Mouse (Mus musculus) forebrain, postnatal 0 days (tissue): ENCODE results near the gene Fxyd5. TPM values are rescaled to one million over a fixed set of nuclear protein-coding genes. Genes with fewer than 3 reads are reported as not detected.

ENCODE experiments used
- ATAC-seq: fragments of 200-750 bp; cut with Nextera tagmentation; 2 replicates; pipeline ENCODE4 v1.8.0; 2017; ENCODE audit warnings: mild to moderate bottlenecking, moderate library complexity
- DNase-seq: peaks from one replicate; pipeline ENCODE4 v3.0.0-alpha.2; 2015
- H3K27ac ChIP-seq: fragments of 300-500 bp; sonication (generic); 2 replicates; pipeline ENCODE4 v1.5.1; 2014; ENCODE audit warnings: low read depth, mild to moderate bottlenecking, antibody characterized with exemption, low read length, moderate library complexity, mixed read lengths
- H3K27me3 ChIP-seq: fragments of 300-500 bp; sonication (generic); 2 replicates; pipeline ENCODE4 v1.6.1; 2014; ENCODE audit warnings: mild to moderate bottlenecking, low read length, mixed read lengths; ENCODE audit not compliant: insufficient read depth
- H3K36me3 ChIP-seq: fragments of 300-500 bp; sonication (generic); 2 replicates; pipeline ENCODE4 v1.6.1; 2014; ENCODE audit warnings: mild to moderate bottlenecking, moderate library complexity; ENCODE audit not compliant: insufficient read depth
- H3K4me1 ChIP-seq: fragments of 300-500 bp; sonication (generic); 2 replicates; pipeline ENCODE4 v1.6.1; 2014; ENCODE audit warnings: antibody characterized with exemption; ENCODE audit not compliant: insufficient read depth
- H3K4me2 ChIP-seq: fragments of 300-500 bp; sonication (generic); 2 replicates; pipeline ENCODE4 v1.6.1; 2014; ENCODE audit warnings: low read depth, mild to moderate bottlenecking, moderate library complexity
- H3K4me3 ChIP-seq: fragments of 300-500 bp; sonication (generic); 2 replicates; pipeline ENCODE4 v1.5.1; 2014; ENCODE audit warnings: low read depth, low read length, mixed read lengths
- H3K9ac ChIP-seq: fragments of 300-500 bp; sonication (generic); 2 replicates; pipeline ENCODE4 v1.6.1; 2014; ENCODE audit warnings: mild to moderate bottlenecking
- H3K9me3 ChIP-seq: fragments of 300-500 bp; sonication (generic); 2 replicates; pipeline ENCODE4 v1.6.1; 2016; ENCODE audit warnings: low read length
- CTCF ChIP-seq: sonication (generic); IDR thresholded peaks from 2 replicates; pipeline ENCODE4 v1.5.1; 2016; ENCODE audit warnings: antibody characterized with exemption, control low read depth, low read depth
- WGBS: fragments of 180-500 bp; shearing (Covaris S2); extraction: QIAGEN DNeasy Blood & Tissue Kit; methylation state at CpG from one replicate; pipeline ENCODE4 v1.1.7; 2014; 5-methylcytosine and 5-hydroxymethylcytosine counted together
- polyA plus RNA-seq: library from polyadenylated mRNA; unstranded; fragments of >200 nt; fragmentation: Nextera tagmentation; extraction: Ambion mirVana; gene quantifications from 2 replicates; pipeline ENCODE4 v1.2.1, GENCODE M21; 2015
- total RNA-seq: library from RNA; depleted of rRNA; stranded (reverse); fragments of >200 nt; gene quantifications from 2 replicates; pipeline ENCODE4 v1.2.3, GENCODE M21; 2014

Gene Fxyd5
- total and polyA plus RNA-seq, 2 experiments from 2014 or later: 19.9 to 25.1 TPM

DNA sequence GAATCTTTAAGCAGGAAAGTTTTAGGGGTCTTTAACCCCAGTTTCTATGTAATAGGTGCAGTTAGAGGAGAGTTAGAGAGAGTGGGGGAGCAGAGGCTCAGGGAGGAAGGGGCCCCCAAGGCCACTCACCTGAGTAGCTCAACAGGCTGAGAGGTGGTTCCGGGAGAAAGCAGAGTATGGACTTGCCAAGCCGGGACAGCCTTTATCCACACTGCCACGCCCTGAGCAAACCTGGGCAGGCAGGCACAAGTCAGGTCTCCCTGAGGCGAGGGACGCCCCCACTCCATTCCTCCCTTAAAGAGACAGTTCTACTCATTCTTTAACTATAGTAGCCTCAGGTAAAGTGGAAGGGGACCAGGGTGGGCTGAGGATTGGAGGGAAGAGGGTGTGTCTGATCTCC is 34.2 kb upstream of the Fxyd5 start, which contains the start of gene Fxyd3:
Gene Fxyd3, minus strand, starts transcription at position 213 of the 400 bp plus-strand sequence.
- DNase-seq (no peak), ATAC-seq (no peak)
- H3K27ac ChIP-seq: no peak within 1 kb of the TSS
- no peak for TF ChIP-seq CTCF
- H3K9me3 ChIP-seq: no peaks in the 10 kb centered on the region
- no peaks in the 10 kb centered on the region for H3K4me1 ChIP-seq
- H3K9ac ChIP-seq: no peak within 1 kb of the TSS
- H3K4me3 ChIP-seq: no peak within 1 kb of the TSS
- H3K36me3 ChIP-seq: no peaks in the 10 kb centered on the region
- no peaks in the 10 kb centered on the region for H3K27me3 ChIP-seq
- WGBS: 72% methylated on average over 5 of the region's 5 CpGs
- no peak within 1 kb of the TSS for H3K4me2 ChIP-seq

DNA sequence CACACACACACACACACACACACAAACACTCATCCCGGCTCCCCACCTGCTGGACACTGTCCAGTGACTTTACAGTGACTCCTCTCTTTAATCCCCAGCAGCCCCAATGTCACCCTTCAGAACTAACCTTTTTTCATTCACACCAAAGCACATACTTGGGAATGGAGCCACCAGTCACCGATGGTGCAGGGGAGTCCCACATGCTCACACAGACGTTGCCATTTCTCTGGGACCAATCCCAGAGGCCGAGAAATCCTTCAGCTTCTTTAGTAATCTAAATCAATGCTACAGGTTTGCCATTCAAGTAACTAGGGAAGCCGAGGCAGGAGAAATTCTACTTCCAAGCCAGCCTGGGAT is 32.4 kb upstream of the Fxyd5 start:
- ATAC-seq (no peak), DNase-seq (no peak)
- H3K36me3 ChIP-seq: no peaks in the 10 kb centered on the region
- no peaks in the 10 kb centered on the region for H3K27me3 ChIP-seq
- no peaks in the 10 kb centered on the region for H3K9me3 ChIP-seq
- 68% methylated on average over 5 of the region's 5 CpGs for WGBS
- no peak overlapping the region for H3K4me3 ChIP-seq
- no peak overlapping the region for H3K27ac ChIP-seq
- no peak overlapping the region for H3K9ac ChIP-seq
- no peaks in the 10 kb centered on the region for H3K4me1 ChIP-seq
- no peak for TF ChIP-seq CTCF
- no peak overlapping the region for H3K4me2 ChIP-seq

DNA sequence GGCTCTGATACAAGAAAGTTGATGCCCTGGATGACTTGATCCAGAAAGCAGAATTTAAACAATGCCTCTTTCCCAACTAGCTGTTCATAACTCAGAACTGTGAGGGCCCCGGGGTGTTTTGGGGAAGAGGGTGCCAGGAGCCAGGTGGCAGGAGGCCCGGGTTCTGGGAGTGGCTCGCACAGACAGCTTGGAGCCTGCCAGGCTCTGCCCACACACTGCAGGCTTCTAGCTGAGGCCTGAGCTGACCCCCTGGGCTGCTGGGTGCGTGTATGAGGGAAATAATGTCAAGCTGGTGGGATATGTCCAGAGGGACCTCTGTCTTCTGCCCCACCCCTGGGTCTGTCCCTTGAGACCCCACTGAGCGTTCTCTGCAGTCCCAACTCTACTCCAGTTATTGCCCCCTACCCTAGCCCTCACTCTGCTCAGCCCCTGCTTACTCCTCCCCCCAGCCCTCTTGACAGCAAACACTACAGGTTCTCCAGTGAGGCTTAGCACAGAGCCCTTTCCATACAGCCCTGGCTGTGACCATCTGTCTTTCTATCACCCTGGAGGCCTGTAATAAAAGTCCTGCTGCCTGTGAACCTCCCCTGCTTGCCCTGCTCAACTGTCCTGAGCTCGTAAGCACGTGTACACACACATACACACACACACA is 31.9 kb upstream of the Fxyd5 start:
- Histone ChIP-seq H3K36me3 (no peaks in the 10 kb centered on the region), H3K4me1 (no peaks in the 10 kb centered on the region), H3K9ac (no peak overlapping the region), H3K4me2 (no peak overlapping the region), H3K27me3 (no peaks in the 10 kb centered on the region), H3K4me3 (no peak overlapping the region), H3K9me3 (no peaks in the 10 kb centered on the region), H3K27ac (no peak overlapping the region)
- DNase-seq: no peak
- ATAC-seq: no peak
- WGBS: 71% methylated on average over 7 of the region's 7 CpGs
- TF ChIP-seq CTCF: no peak

DNA sequence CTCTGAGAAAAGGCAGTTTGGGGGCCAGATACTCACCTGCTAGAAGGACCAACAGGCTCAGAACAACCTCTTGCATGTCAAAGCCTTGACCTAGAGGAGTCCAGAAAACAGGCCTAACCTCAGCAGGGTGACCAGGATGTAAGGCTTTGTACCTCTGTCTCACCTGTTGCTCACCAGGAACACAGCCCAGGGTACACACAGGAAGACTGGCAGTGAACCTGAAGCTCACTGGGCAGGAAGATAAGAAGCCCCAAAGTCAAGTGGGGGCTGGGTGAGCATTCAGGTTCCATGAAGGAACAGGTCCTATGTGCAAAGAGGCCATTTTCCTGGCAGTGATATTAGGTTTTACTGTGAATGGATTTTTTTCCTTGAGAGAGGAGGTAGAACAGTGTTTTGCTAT is 31.3 kb upstream of the Fxyd5 start:
- no peaks in the 10 kb centered on the region for H3K4me1 ChIP-seq
- no peak overlapping the region for H3K27ac ChIP-seq
- H3K9ac ChIP-seq: no peak overlapping the region
- TF ChIP-seq CTCF: no peak
- H3K27me3 ChIP-seq: no peaks in the 10 kb centered on the region
- H3K9me3 ChIP-seq: no peaks in the 10 kb centered on the region
- no peaks in the 10 kb centered on the region for H3K36me3 ChIP-seq
- ATAC-seq (no peak), DNase-seq (no peak)
- no peak overlapping the region for H3K4me2 ChIP-seq
- no peak overlapping the region for H3K4me3 ChIP-seq

DNA sequence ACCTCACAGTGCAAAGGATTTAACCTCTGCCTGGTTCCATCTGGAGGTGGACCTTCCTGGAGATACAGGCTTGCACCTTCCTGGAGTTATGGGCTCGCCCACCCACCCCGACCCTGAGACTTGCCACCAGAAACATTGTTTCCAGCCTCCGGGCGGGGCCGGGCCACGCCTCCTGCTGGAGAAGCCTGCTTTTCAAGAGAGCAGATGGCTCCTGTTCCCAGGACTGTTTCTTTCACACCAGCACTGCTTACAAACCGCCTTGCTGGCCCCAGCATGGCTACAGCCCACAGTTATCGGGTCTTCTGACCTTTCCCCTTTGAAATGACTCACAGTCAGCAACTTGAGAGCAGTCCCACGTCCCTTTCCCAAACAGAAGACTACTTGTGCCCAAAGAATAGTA is 30.0 kb upstream of the Fxyd5 start:
- H3K27ac ChIP-seq: no peak overlapping the region
- no peak overlapping the region for H3K4me2 ChIP-seq
- no peak overlapping the region for H3K9ac ChIP-seq
- H3K36me3 ChIP-seq: no peaks in the 10 kb centered on the region
- no peaks in the 10 kb centered on the region for H3K4me1 ChIP-seq
- no peak overlapping the region for H3K4me3 ChIP-seq
- no peak for ATAC-seq
- H3K9me3 ChIP-seq: no peaks in the 10 kb centered on the region
- H3K27me3 ChIP-seq: no peaks in the 10 kb centered on the region
- WGBS: 64% methylated on average over 9 of the region's 9 CpGs
- TF ChIP-seq CTCF: no peak
- no peak for DNase-seq

DNA sequence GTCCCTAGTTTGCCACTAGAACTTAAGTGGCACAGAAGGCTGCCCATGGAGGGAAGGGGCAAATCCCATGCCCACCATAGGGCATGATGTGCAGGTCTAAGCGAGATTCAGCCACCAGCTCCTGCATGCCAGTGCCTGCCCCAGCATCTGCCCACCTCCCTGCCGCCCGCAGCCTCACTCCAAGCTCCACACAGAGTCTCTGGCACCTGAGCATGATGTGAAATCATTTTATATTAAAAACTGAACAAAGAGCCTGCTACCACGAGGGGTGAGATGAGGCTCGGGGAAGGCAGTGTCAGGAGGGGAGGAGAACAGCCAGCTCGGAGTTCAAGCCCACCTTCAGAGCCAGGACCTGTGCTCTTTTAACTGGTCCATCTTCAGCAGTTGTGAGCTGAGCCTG is 28.0 kb upstream of the Fxyd5 start:
- Histone ChIP-seq H3K27ac (no peak overlapping the region), H3K4me2 (no peak overlapping the region), H3K27me3 (no peaks in the 10 kb centered on the region), H3K36me3 (no peaks in the 10 kb centered on the region), H3K9ac (no peak overlapping the region), H3K4me1 (no peaks in the 10 kb centered on the region), H3K9me3 (no peaks in the 10 kb centered on the region), H3K4me3 (no peak overlapping the region)
- TF ChIP-seq CTCF: no peak
- WGBS: 75% methylated on average over 6 of the region's 6 CpGs
- ATAC-seq (no peak), DNase-seq (no peak)

DNA sequence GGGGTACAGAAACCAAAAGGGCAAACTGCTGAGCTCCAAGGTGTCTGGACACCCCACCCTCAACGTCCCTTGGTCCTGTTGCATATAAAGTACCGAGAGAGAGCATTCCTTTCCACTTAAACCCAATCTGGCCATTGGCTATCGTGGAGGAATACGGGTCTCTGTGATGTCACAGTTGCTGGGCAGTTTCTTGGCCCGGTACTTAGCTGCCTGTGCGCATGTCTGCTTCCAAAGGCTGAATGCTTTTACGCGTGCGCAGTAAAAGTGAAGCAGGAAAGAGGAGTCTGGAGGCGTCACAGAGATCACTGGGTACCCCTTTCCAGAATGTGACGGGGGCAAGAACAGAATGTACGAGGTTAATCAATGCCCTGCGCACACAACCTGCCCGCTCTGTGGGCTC is 27.2 kb upstream of the Fxyd5 start:
- no peak for ATAC-seq

More for the DNA sequence above, 27.2 kb upstream of the Fxyd5 start:
- Histone ChIP-seq H3K4me3 (no peak overlapping the region), H3K4me1 (no peaks in the 10 kb centered on the region), H3K4me2 (no peak overlapping the region), H3K27me3 (no peaks in the 10 kb centered on the region), H3K27ac (no peak overlapping the region), H3K36me3 (no peaks in the 10 kb centered on the region), H3K9ac (no peak overlapping the region), H3K9me3 (no peaks in the 10 kb centered on the region)
- WGBS: 85% methylated on average over 14 of the region's 14 CpGs
- no peak for DNase-seq
- TF ChIP-seq CTCF: no peak
